Mouse (Mus musculus): Measurements from ENCODE around the gene Rsph3a. TPM values are rescaled to one million over a fixed set of nuclear protein-coding genes. Genes with fewer than 3 reads are reported as not detected.
"Not testable (repeated sequence)": the region's sequence is repeated elsewhere in the genome, so short reads cannot be mapped to it uniquely, and the experiment has no call there.

Gene Rsph3a
- polyA plus RNA-seq, 1 experiment from 2014 or later = 55.2 TPM

- no peak for ATAC-seq (ENCODE audit: borderline replicate concordance, extremely low read depth, low FRiP score, low TSS enrichment)
- 76% methylated on average over 13 of the region's 13 CpGs for WGBS
Measured at GRCm38 (mm10) chr17:7931096-7931990, 14.1 kb upstream of the Rsph3a start.

GRCm38 (mm10) chr17:7932121-7932520 is 13.3 kb upstream of the Rsph3a start:
- not testable (repeated sequence) for H3K4me2 ChIP-seq; H3K9ac ChIP-seq; H3K27ac ChIP-seq; ATAC-seq (ENCODE audit: borderline replicate concordance, extremely low read depth, low FRiP score, low TSS enrichment); H3K4me3 ChIP-seq; H3K9me3 ChIP-seq; H3K27me3 ChIP-seq; H3K36me3 ChIP-seq
- H3K4me1 ChIP-seq = peaks cover 10% of the 10 kb centered on the region
- WGBS = 68% methylated on average over 7 of the region's 8 CpGs

More at GRCm38 (mm10) chr17:7931096-7931990, 14.1 kb upstream of the Rsph3a start:
- Histone ChIP-seq H3K36me3 (no peaks in the 10 kb centered on the region), H3K4me1 (peaks cover 10% of the 10 kb centered on the region), H3K9ac (no peak overlapping the region), H3K27ac (no peak overlapping the region), H3K4me2 (no peak overlapping the region), H3K4me3 (no peak overlapping the region), H3K9me3 (no peaks in the 10 kb centered on the region), H3K27me3 (no peaks in the 10 kb centered on the region)

GRCm38 (mm10) chr17:7939640-7940039 is 5.8 kb upstream of the Rsph3a start:
- H3K4me2 ChIP-seq = no peak overlapping the region
- ATAC-seq (ENCODE audit: borderline replicate concordance, extremely low read depth, low FRiP score, low TSS enrichment) = no peak
- H3K9me3 ChIP-seq = no peaks in the 10 kb centered on the region
- 44% methylated on average over 8 of the region's 8 CpGs for WGBS
- 0 out of 2 replicates have a peak, but pooled peaks cover under 1% of the 10 kb centered on the region for H3K4me1 ChIP-seq
- H3K9ac ChIP-seq = no peak overlapping the region
- H3K27ac ChIP-seq = no peak overlapping the region
- no peaks in the 10 kb centered on the region for H3K36me3 ChIP-seq
- no peaks in the 10 kb centered on the region for H3K27me3 ChIP-seq
- H3K4me3 ChIP-seq = no peak overlapping the region

DNA sequence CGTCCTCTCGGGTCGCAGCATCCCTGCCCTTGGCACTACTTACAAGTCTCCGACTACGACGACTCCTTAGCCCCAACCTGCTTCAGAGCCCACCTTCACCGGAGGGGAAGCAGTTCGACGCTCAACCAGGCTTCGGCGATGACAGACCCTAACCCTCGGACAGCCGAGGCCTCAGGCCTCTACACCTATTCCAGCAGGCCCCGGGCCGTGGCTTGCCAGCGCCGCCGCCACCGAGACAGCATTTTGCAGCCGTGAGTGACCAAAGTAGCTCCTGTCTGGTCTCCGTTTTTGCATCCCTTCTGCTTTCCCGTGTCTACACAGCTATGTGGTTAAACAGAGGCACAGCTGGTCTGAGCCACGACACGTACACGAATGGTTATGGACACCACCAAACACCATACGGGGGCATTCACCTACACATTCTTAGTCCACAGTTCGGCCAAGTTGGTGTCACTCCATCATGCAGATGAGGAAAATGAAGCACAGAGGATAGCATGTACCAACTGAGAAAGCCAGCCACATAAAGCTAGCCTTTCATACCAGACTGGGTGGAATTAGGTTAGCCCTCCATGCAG is 726 bp downstream of the Rsph3a start:
- peak; percentile 56; the same call in 1 of the 2 replicates for ATAC-seq (ENCODE audit: borderline replicate concordance, extremely low read depth, low FRiP score, low TSS enrichment)
- peak overlapping the region; percentile 56 for H3K4me2 ChIP-seq
- under 1% methylated on average over 19 of the region's 27 CpGs for WGBS

DNA sequence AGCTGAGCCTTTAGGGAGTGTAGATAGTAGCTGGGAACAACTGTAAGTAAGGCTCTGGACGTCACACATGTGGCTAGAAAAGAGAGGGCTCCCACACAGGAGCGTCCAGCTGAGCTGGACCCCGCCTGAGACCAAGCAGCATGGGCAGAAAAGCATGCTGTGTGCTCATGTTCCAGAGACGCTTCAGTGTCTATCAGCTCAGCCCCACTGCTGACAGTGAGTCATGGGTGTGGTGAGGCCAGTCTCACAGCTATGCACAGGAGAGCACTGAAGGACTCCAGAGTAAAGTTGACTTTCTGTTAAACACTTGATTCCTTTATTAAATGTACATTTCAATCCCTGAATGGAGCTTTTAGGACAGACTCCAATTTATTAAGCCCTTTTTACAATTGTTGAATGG is 5.9 kb downstream of the Rsph3a start:
- H3K27ac ChIP-seq; H3K36me3 ChIP-seq; H3K9me3 ChIP-seq; H3K4me3 ChIP-seq; H3K9ac ChIP-seq; H3K4me2 ChIP-seq; H3K4me1 ChIP-seq; H3K27me3 ChIP-seq; ATAC-seq (ENCODE audit: borderline replicate concordance, extremely low read depth, low FRiP score, low TSS enrichment): not testable (repeated sequence)
- no CpG with 5 or more reads among the region's 4 CpGs for WGBS

More for the DNA sequence above, 726 bp downstream of the Rsph3a start:
- Histone ChIP-seq H3K9ac (peak overlapping the region; percentile 44), H3K27ac (peak overlapping the region; percentile 95; the same call in 1 of the 2 replicates), H3K4me3 (peak overlapping the region; percentile 59)
- not testable (repeated sequence) for H3K36me3 ChIP-seq, H3K4me1 ChIP-seq, H3K9me3 ChIP-seq, H3K27me3 ChIP-seq

GRCm38 (mm10) chr17:7957242-7957641 is 11.8 kb downstream of the Rsph3a start:
- not testable (repeated sequence) for H3K9me3 ChIP-seq; H3K27me3 ChIP-seq; H3K36me3 ChIP-seq; H3K27ac ChIP-seq; ATAC-seq (ENCODE audit: borderline replicate concordance, extremely low read depth, low FRiP score, low TSS enrichment); H3K4me2 ChIP-seq; H3K9ac ChIP-seq; H3K4me1 ChIP-seq; H3K4me3 ChIP-seq
- WGBS = 90% methylated on average over 9 of the region's 9 CpGs

DNA sequence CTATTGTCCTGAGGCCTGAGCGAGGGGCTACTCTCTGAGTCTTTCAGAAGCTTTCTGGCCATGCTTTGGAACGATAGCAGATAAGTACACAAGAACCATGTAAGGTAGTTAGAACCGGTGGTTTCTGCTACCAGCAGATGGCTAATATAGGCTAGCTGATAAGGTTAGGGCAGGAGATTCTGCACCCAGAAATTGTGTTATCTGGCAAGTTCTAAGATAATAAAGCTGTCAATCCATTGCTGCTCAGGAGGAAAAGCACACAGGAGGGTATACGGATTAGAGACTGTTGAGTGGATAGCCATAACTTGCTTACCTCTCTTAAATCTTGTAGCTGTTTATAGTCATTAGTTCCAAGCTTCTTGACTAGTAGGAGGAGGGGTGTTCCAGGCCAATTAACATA is 17.9 kb downstream of the Rsph3a start:
- H3K9ac ChIP-seq; H3K27me3 ChIP-seq; ATAC-seq (ENCODE audit: borderline replicate concordance, extremely low read depth, low FRiP score, low TSS enrichment); H3K27ac ChIP-seq; H3K4me1 ChIP-seq; H3K36me3 ChIP-seq; H3K9me3 ChIP-seq; H3K4me3 ChIP-seq; H3K4me2 ChIP-seq: not testable (repeated sequence)
- 80% methylated on average over 4 of the region's 4 CpGs for WGBS

DNA sequence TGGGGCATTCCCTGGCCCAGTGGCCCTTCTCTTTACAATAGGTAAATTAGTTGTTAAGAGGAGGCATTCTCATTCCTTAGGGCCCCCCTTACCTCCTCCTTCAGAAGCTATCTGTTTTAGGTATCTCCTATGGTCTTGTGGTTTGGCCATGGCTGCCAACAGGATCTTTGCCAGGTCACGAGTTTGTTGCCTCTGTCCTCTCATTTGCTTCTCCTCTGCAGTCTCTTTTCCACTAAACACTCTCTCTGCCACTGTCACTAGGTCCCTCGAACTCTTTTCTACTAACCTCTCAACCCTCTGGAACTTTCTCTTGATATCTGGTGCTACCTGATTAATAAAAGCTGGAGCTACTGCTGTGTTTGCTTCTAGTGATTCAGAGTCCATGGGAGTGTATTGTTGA is 19.0 kb downstream of the Rsph3a start:
- not testable (repeated sequence) for H3K9me3 ChIP-seq; H3K27me3 ChIP-seq; H3K4me3 ChIP-seq; H3K4me1 ChIP-seq; H3K9ac ChIP-seq; H3K27ac ChIP-seq; H3K36me3 ChIP-seq; ATAC-seq (ENCODE audit: borderline replicate concordance, extremely low read depth, low FRiP score, low TSS enrichment); H3K4me2 ChIP-seq
- WGBS = 72% methylated on average over 2 of the region's 2 CpGs

DNA sequence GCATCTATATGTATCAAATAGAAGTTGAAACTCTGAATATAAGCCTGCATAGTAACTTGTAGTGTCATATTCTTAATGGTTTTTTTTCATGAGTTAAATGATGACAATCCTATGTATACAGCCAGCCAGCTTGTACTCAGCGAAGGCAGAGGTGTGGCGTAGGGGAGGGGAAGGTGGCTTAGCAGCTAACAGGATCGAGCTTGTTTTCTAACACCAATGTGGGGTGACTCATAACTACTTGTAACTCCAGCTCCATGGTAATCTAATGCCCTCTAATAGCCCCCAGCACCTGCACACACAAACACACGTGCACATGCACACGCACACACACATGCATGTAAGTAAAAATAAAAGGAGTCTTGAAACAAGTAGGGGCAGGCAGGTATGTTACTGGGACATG is 23.1 kb downstream of the Rsph3a start:
- not testable (repeated sequence) for H3K4me1 ChIP-seq; H3K27me3 ChIP-seq; H3K27ac ChIP-seq; ATAC-seq (ENCODE audit: borderline replicate concordance, extremely low read depth, low FRiP score, low TSS enrichment); H3K36me3 ChIP-seq; H3K9me3 ChIP-seq; H3K4me3 ChIP-seq; H3K4me2 ChIP-seq; H3K9ac ChIP-seq
- 92% methylated on average over 4 of the region's 5 CpGs for WGBS

DNA sequence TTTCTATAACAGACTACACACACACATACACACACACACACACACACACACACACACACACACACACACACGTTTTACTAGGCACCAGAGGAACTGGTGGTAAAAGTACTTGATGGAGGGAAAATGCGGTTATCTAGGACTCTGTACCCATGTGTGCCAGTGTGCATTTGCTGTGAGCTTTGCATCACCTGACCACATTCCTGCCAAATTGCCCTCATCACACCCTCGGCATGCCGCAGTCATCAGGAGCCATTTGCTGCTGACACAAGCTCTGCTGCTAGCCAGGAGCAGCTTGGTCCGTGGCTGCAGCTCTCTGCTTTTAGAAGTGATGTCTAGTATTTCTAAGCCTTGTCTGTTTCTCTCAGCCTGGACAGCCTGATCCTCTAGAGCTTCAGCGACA is 24.4 kb downstream of the Rsph3a start:
- H3K9ac ChIP-seq; H3K27ac ChIP-seq; H3K4me2 ChIP-seq; H3K4me3 ChIP-seq; H3K9me3 ChIP-seq; ATAC-seq (ENCODE audit: borderline replicate concordance, extremely low read depth, low FRiP score, low TSS enrichment); H3K27me3 ChIP-seq; H3K4me1 ChIP-seq; H3K36me3 ChIP-seq: not testable (repeated sequence)
- WGBS = 40% methylated on average over 1 of the region's 6 CpGs

DNA sequence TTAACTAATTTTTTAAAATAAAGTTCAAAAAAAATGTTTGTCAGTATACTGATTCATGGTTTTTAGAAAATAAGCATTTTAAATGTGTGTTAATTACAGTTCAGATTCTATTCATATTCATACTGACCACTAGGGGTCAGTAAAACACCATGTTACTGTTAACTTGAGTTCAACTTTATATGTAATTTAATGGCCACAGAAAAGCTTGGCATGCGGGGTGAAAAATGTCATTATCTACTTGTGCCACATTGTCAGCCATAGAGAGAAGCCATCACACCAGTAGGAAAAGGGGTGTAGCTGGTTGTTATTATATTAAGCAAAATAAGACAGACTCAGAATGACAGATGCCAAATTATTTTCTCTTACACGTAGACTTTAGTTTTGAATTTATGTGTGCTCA is 38.1 kb downstream of the Rsph3a start:
- not testable (repeated sequence) for ATAC-seq (ENCODE audit: borderline replicate concordance, extremely low read depth, low FRiP score, low TSS enrichment); H3K36me3 ChIP-seq; H3K9ac ChIP-seq; H3K4me3 ChIP-seq; H3K27me3 ChIP-seq; H3K4me2 ChIP-seq; H3K4me1 ChIP-seq; H3K9me3 ChIP-seq; H3K27ac ChIP-seq
- WGBS = 73% methylated on average over 1 of the region's 2 CpGs

DNA sequence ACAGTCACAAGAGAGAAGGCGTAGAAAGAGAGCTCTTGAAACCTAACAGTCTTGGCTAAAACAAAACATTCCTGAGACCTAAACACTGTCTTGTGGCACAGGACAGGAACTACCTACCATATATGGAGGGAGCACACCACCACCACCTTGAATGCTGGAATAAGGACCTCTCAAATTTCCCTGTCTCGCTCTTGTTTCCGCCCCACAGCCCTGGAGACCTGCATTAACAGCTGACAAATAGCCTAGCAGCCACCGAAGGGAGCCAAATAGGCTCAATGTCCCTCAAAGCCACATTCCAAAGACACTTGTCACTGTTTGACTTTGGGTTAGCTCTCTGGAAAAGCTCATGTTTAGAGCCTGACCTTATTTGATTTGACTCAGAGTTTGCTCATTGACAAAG is 40.2 kb downstream of the Rsph3a start:
- not testable (repeated sequence) for H3K4me2 ChIP-seq, H3K27ac ChIP-seq, H3K4me3 ChIP-seq, H3K36me3 ChIP-seq, H3K9ac ChIP-seq, H3K4me1 ChIP-seq, H3K9me3 ChIP-seq, H3K27me3 ChIP-seq
- 32% methylated on average over 4 of the region's 4 CpGs for WGBS
- ATAC-seq (ENCODE audit: borderline replicate concordance, extremely low read depth, low FRiP score, low TSS enrichment) = peak; percentile 59; the same call in 1 of the 2 replicates
